Mouse (Mus musculus) midbrain, embryonic 14.5 days (tissue): Measurements from ENCODE around the gene Pabpc1l. TPM values are rescaled to one million over a fixed set of nuclear protein-coding genes. Genes with fewer than 3 reads are reported as not detected.

ENCODE experiments used
- ATAC-seq: fragments of 200-750 bp; cut with Nextera tagmentation; 2 replicates; pipeline ENCODE4 v1.8.0; 2017; ENCODE audit warnings: moderate number of reproducible peaks, moderate library complexity; ENCODE audit not compliant: low FRiP score, low TSS enrichment
- DNase-seq: peaks from one replicate; pipeline ENCODE4 v3.0.0-alpha.2; 2015
- H3K27ac ChIP-seq: fragments of 300-500 bp; sonication (generic); replicated peaks from 2 replicates; pipeline ENCODE4 v1.5.1; 2014; ENCODE audit warnings: mild to moderate bottlenecking, low read depth, low read length, moderate library complexity
- H3K27me3 ChIP-seq: fragments of 300-500 bp; sonication (generic); 2 replicates; pipeline ENCODE4 v1.6.1; 2014; ENCODE audit warnings: low read length, control low read depth, mixed read lengths; ENCODE audit not compliant: control insufficient read depth, insufficient read depth
- H3K36me3 ChIP-seq: fragments of 300-500 bp; sonication (generic); 2 replicates; pipeline ENCODE4 v1.6.1; 2014; ENCODE audit warnings: low read length, control low read depth; ENCODE audit not compliant: control insufficient read depth, insufficient read depth
- H3K4me1 ChIP-seq: fragments of 300-500 bp; sonication (generic); 2 replicates; pipeline ENCODE4 v1.6.1; 2014; ENCODE audit warnings: mild to moderate bottlenecking, antibody characterized with exemption, low read length, control low read depth; ENCODE audit not compliant: control insufficient read depth, insufficient read depth
- H3K4me2 ChIP-seq: fragments of 300-500 bp; sonication (generic); 2 replicates; pipeline ENCODE4 v1.6.1; 2014; ENCODE audit warnings: mild to moderate bottlenecking, low read length, moderate library complexity
- H3K4me3 ChIP-seq: fragments of 300-500 bp; sonication (generic); replicated peaks from 2 replicates; pipeline ENCODE4 v1.5.1; 2014; ENCODE audit warnings: low read depth, low read length
- H3K9ac ChIP-seq: fragments of 300-500 bp; sonication (generic); replicated peaks from 2 replicates; pipeline ENCODE4 v1.6.1; 2014; ENCODE audit warnings: mild to moderate bottlenecking, low read length, moderate library complexity
- H3K9me3 ChIP-seq: fragments of 300-500 bp; sonication (generic); 2 replicates; pipeline ENCODE4 v1.6.1; 2016; ENCODE audit warnings: low read length, control low read depth, mixed read lengths; ENCODE audit not compliant: control insufficient read depth
- WGBS: fragments of 180-500 bp; shearing (Covaris S2); extraction: QIAGEN DNeasy Blood & Tissue Kit; methylation state at CpG from one replicate; pipeline ENCODE4 v1.1.7; 2014; 5-methylcytosine and 5-hydroxymethylcytosine counted together
- polyA plus RNA-seq: library from polyadenylated mRNA; unstranded; fragments of >200 nt; fragmentation: Nextera tagmentation; extraction: Ambion mirVana; gene quantifications from 2 replicates; pipeline ENCODE4 v1.2.1, GENCODE M21; 2014

The Pabpc1l gene
- polyA plus RNA-seq, 1 experiment from 2014 or later, result 0.92 TPM

GRCm38 (mm10) chr2:164015304-164015703 is 9.9 kb upstream of the Pabpc1l start:
- Histone ChIP-seq H3K9ac (no peak overlapping the region), H3K4me3 (no peak overlapping the region), H3K4me2 (no peak overlapping the region), H3K27me3 (no peaks in the 10 kb centered on the region), H3K27ac (no peak overlapping the region), H3K36me3 (peaks cover 86% of the 10 kb centered on the region), H3K9me3 (no peaks in the 10 kb centered on the region), H3K4me1 (no peaks in the 10 kb centered on the region)
- WGBS, result 93% methylated on average over 16 of the region's 16 CpGs
- DNase-seq (no peak), ATAC-seq (no peak)

DNA sequence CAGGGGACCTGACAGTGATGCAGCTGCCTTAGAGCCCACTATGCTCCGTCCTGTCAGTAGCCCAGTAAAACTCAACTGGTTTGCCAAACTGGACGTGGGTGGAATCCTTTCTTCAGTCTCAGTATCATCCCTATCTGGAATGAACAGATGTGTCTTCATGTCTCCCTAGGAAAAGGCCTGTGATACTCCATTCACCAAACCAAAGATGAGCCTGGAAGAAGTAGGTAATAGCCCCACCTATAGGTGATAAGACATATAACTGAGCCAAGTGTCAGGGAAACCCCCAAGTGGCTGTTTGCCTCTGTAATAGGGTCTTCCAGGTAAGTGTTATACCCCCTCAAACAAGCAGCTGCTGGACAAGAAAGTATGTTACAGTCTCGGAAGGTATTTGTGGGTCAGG is 6.3 kb upstream of the Pabpc1l start:
- WGBS, result 91% methylated on average over 3 of the region's 3 CpGs
- H3K9ac ChIP-seq, result no peak overlapping the region
- DNase-seq (peak; percentile 25), ATAC-seq (no peak)
- no peak overlapping the region for H3K4me2 ChIP-seq
- no peaks in the 10 kb centered on the region for H3K9me3 ChIP-seq
- peaks cover 59% of the 10 kb centered on the region for H3K36me3 ChIP-seq
- no peak overlapping the region for H3K27ac ChIP-seq
- no peaks in the 10 kb centered on the region for H3K4me1 ChIP-seq
- H3K27me3 ChIP-seq, result no peaks in the 10 kb centered on the region
- H3K4me3 ChIP-seq, result no peak overlapping the region

DNA sequence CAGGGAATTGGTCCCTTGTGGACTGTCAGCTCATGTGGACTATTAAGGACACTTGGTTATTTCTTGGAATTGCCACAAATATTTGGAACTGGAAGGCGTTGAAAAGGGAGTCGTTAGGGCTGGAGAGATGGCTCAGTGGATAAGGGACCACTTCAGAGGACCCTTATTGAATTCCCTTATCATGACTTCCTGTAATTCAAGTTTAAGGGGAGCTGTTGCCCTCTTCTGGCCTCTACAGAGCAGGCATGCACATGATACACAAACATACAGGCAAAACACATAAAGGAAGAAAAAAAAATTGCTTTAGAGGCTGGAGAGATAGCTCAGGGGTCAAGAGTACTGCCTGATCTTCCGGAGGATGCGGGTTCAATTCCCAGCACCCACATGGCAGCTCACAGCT is 5.3 kb upstream of the Pabpc1l start:
- 94% methylated on average over 4 of the region's 4 CpGs for WGBS
- Histone ChIP-seq H3K9me3 (no peaks in the 10 kb centered on the region), H3K4me3 (no peak overlapping the region), H3K4me2 (no peak overlapping the region), H3K36me3 (peaks cover 50% of the 10 kb centered on the region), H3K27ac (no peak overlapping the region), H3K9ac (no peak overlapping the region), H3K4me1 (no peaks in the 10 kb centered on the region), H3K27me3 (no peaks in the 10 kb centered on the region)
- no peak for DNase-seq
- no peak for ATAC-seq

DNA sequence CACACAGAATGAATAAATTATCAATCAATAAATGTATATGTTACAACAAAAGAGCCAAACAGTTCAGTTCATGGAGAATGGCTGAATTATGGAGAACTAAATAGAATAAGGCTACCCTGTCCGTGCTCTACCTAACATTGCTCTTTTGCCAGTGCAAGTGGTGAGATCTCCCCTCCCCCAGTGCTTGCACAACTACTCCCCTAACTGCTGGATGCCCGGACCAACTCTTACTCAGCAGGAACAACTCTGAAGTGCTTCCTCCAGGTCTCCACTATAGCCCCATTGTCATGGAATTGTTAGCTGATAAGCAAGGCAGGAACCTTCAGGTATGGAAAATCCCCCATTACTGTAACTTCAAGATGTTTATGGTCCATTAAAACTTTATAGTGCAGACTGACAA is 3.1 kb upstream of the Pabpc1l start:
- 57% methylated on average over 2 of the region's 2 CpGs for WGBS

GRCm38 (mm10) chr2:164031147-164031546 is 5.9 kb downstream of the Pabpc1l start:
- Histone ChIP-seq H3K4me1 (no peaks in the 10 kb centered on the region), H3K27ac (no peak overlapping the region), H3K27me3 (no peaks in the 10 kb centered on the region), H3K9ac (no peak overlapping the region), H3K4me2 (no peak overlapping the region), H3K4me3 (no peak overlapping the region), H3K9me3 (no peaks in the 10 kb centered on the region), H3K36me3 (no peaks in the 10 kb centered on the region)
- ATAC-seq, result no peak
- WGBS, result 86% methylated on average over 10 of the region's 10 CpGs
- DNase-seq, result no peak

More for the DNA sequence above, 3.1 kb upstream of the Pabpc1l start:
- ATAC-seq (no peak), DNase-seq (no peak)
- no peak overlapping the region for H3K4me3 ChIP-seq
- H3K27me3 ChIP-seq, result no peaks in the 10 kb centered on the region
- no peaks in the 10 kb centered on the region for H3K4me1 ChIP-seq
- H3K36me3 ChIP-seq, result peaks cover 28% of the 10 kb centered on the region
- H3K4me2 ChIP-seq, result no peak overlapping the region
- no peaks in the 10 kb centered on the region for H3K9me3 ChIP-seq
- no peak overlapping the region for H3K27ac ChIP-seq
- no peak overlapping the region for H3K9ac ChIP-seq

DNA sequence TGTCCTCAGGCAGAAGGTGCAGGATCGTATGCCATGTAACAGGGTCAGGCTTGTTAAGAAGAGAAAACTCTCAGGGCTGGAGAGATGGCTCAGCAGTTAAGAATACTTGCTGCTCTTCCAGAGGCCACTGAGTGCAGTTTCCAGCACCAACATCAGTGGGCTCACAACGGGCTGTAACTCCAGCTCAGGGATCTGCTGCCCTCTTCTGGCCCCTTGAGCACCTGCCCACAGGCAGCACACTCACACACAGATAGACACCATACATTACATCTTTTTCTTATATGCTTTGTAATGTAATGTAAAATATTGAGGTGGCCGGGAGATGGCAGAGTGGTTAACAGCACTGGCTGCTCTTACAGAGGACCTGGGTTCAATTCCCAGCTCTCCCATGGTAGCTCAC is 7.7 kb downstream of the Pabpc1l start:
- H3K9me3 ChIP-seq, result no peaks in the 10 kb centered on the region
- no peaks in the 10 kb centered on the region for H3K36me3 ChIP-seq
- ATAC-seq, result no peak
- H3K27me3 ChIP-seq, result no peaks in the 10 kb centered on the region
- H3K4me3 ChIP-seq, result no peak overlapping the region
- H3K4me2 ChIP-seq, result no peak overlapping the region
- no peak overlapping the region for H3K27ac ChIP-seq
- DNase-seq, result no peak
- H3K9ac ChIP-seq, result no peak overlapping the region
- 91% methylated on average over 3 of the region's 3 CpGs for WGBS
- H3K4me1 ChIP-seq, result no peaks in the 10 kb centered on the region

DNA sequence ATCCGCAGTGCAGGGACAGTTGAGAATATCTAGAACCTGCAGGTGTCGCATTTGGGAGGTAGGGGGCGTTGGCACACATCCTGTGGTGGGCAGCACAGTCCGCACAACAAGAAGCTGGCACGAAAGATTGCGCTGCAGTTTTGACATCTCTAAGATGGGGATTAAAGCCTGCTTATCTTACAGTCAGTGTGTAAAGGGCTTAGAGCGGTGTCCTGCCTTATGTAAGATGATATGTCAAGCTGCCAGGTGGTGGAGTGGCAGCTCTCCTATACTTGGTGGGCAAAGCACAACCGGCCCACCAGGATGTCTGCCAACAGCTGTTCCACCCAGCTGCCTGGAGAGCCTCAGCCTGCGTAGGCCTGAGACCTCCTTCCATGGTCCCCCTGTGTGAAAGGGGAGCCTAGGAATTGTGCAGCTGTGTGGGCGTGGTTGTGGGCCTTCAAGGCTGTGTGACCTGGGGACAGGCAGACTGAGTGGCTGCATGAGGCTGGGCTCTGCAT is 11.3 kb downstream of the Pabpc1l start:
- Histone ChIP-seq H3K9ac (no peak overlapping the region), H3K36me3 (no peaks in the 10 kb centered on the region), H3K9me3 (no peaks in the 10 kb centered on the region), H3K27ac (no peak overlapping the region), H3K4me3 (no peak overlapping the region), H3K4me1 (no peaks in the 10 kb centered on the region), H3K27me3 (no peaks in the 10 kb centered on the region), H3K4me2 (no peak overlapping the region)
- 51% methylated on average over 10 of the region's 10 CpGs for WGBS
- DNase-seq (peak; percentile 22), ATAC-seq (no peak)

DNA sequence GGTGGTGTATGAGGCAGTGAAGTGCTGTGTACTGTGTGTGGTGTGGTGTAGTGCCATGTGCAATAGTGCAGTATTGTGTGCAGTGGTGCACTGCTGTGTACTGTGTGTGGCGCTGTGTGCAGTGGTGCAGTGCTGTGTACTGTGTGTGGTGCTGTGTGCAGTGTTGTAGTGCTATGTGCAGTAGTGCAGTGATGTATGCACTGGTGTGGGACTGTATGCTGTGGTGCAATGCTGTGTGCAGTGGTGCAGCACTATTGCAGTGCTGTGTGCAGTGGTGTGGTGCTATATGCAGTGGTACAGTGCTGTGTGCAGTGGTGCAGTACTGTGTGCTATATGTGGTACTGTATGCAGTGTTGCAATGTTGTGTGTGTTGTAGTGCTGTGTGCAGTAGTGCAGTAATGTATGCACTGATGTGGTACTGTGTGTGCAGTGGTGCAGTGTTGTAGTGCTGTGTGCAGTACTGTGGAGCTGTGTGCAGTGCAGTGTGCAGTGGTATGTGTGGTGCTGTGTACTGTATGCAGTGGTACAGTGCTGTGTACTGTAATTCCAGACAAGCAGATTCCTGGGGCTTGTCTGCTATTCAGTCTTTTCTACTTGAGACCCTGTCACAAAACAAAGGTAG is 13.3 kb downstream of the Pabpc1l start:
- DNase-seq (no peak), ATAC-seq (peak; percentile 40; the same call in 1 of the 2 replicates)
- 96% methylated on average over 1 of the region's 1 CpGs for WGBS
- no peaks in the 10 kb centered on the region for H3K27me3 ChIP-seq
- H3K9me3 ChIP-seq, result no peaks in the 10 kb centered on the region
- H3K36me3 ChIP-seq, result no peaks in the 10 kb centered on the region
- no peak overlapping the region for H3K9ac ChIP-seq
- no peak overlapping the region for H3K4me2 ChIP-seq
- no peak overlapping the region for H3K27ac ChIP-seq
- no peak overlapping the region for H3K4me3 ChIP-seq
- no peaks in the 10 kb centered on the region for H3K4me1 ChIP-seq

DNA sequence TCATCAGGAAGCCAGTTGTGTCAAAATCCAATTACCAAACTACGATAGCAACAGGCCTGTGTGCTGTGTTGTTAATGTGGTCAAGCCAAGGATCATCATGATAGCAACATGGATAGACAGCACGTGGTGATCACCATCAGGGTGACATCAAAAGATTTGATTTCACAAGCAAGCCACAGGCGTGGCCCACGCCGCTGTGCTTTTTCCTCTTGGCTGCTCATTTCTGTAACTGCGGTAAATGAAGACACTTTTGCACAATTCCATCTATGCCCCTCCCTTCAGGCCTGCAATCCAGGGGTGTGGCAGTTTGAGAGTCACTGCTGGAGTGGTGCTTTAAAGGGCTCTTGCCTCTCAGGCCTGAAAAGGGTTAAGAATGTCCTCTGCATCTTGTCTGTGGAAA is 15.7 kb downstream of the Pabpc1l start:
- Histone ChIP-seq H3K4me1 (no peaks in the 10 kb centered on the region), H3K27me3 (no peaks in the 10 kb centered on the region), H3K36me3 (no peaks in the 10 kb centered on the region), H3K27ac (no peak overlapping the region), H3K9me3 (no peaks in the 10 kb centered on the region), H3K9ac (no peak overlapping the region), H3K4me3 (no peak overlapping the region), H3K4me2 (no peak overlapping the region)
- WGBS, result 83% methylated on average over 6 of the region's 6 CpGs
- DNase-seq (no peak), ATAC-seq (no peak)
